Mouse (Mus musculus): ENCODE results near the gene Kcnc4. TPM values are rescaled to one million over a fixed set of nuclear protein-coding genes. Genes with fewer than 3 reads are reported as not detected.
A peak's percentile ranks its signal among the peaks of the same experiment; 100 is the strongest.

Kcnc4 gene
- 0.23 TPM in 2 replicates for polyA plus RNA-seq (2016; fragmentation: Nextera tagmentation; extraction: Ambion mirVana)

DNA sequence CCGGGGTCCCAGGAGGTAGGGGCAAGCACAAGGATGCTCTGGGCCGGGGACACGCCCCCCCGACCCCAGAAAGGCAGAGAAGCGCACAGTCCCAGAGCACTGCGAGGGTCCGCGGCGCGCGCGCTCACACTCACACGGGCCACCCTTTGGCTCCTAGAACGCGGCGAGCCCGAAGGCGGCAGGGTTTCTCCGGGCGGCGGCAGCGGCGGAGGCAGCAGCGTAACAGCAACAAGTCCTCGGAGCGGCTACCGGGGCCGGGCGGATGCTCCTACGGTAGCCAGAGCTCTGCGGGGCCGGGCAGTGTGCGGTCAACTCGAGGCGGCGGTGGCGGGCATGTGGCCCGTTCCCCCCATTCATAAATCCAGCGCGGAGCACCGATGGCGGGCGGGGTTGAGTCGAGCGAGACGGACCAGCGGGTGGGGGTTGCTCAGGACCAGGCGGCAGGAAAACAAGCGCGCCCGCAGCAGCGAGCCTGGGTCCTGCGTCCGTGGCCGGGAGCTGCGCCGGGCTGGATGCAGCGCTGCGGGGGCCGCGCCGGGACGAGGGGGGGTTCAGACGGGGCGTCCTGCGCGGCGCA, at the start of gene Kcnc4:
Gene Kcnc4, minus strand, starts transcription at position 357 of the 577 bp plus-strand sequence.
- 0 out of 2 replicates have a peak, but pooled peaks have one; percentile 36 for ATAC-seq (ENCODE audit: insufficient number of reproducible peaks, insufficient read depth, low FRiP score, low TSS enrichment)
- Histone ChIP-seq H3K9me3 (no peaks in the 10 kb centered on the region), H3K4me2 (replicated peaks) (peak within 1 kb of the TSS; percentile 87), H3K27ac (no peak within 1 kb of the TSS), H3K9ac (peak within 1 kb of the TSS; percentile 46), H3K4me3 (peak within 1 kb of the TSS; percentile 45), H3K36me3 (no peaks in the 10 kb centered on the region), H3K4me1 (peaks cover 20% of the 10 kb centered on the region), H3K27me3 (peaks cover 75% of the 10 kb centered on the region)
- WGBS, result under 1% methylated on average over 67 of the region's 68 CpGs

DNA sequence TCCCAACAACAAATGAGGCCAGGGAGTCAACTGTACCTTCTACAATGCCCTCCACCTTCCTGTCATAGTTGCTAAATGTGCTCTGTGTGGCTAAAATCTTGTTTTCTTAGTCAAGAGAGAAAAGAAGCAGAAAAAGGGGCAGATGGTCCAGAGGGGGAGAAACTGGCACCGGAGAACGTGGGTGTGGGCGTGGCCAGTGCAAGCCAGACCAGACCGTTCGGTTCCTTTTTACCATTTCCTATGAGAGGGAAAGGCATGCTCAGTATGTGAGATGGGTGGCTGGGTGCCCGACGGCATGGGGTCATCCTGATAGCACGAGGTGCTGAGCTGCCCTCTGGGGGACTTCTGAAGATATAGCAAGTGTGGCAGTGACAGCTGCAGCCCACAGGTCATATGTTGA, 49.3 kb upstream of the Kcnc4 start:
- no peak overlapping the region for H3K4me2 ChIP-seq (replicated peaks)
- no peak overlapping the region for H3K27ac ChIP-seq
- ATAC-seq (ENCODE audit: insufficient number of reproducible peaks, insufficient read depth, low FRiP score, low TSS enrichment), result no peak
- peaks cover 5% of the 10 kb centered on the region; the same call in 1 of the 2 replicates for H3K4me1 ChIP-seq
- 74% methylated on average over 8 of the region's 8 CpGs for WGBS
- H3K9me3 ChIP-seq, result no peaks in the 10 kb centered on the region
- no peak overlapping the region for H3K9ac ChIP-seq
- no peaks in the 10 kb centered on the region for H3K36me3 ChIP-seq
- no peaks in the 10 kb centered on the region for H3K27me3 ChIP-seq
- no peak overlapping the region for H3K4me3 ChIP-seq

DNA sequence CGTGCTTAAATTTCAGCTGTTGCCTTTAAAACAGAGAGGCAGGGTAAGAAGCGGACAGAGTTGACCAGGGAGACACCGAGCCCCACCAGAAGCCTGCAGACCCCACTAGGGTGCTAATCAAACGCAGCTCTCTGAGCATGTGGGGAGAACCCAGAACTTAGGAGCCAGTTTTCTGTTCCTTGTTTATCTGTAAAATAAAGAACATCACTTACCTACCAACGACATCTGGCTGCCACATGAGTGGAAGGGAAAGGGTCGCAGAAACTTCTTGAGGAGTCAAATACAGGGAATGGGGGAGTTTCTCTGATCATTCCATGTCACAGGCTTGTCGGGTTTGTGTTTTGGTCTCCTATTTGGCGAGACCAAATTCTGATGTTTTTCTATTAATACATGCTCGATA, 48.6 kb upstream of the Kcnc4 start:
- Histone ChIP-seq H3K27ac (no peak overlapping the region), H3K27me3 (no peaks in the 10 kb centered on the region), H3K4me2 (replicated peaks) (no peak overlapping the region), H3K9ac (no peak overlapping the region), H3K9me3 (no peaks in the 10 kb centered on the region), H3K4me1 (peaks cover 5% of the 10 kb centered on the region; the same call in 1 of the 2 replicates), H3K4me3 (no peak overlapping the region), H3K36me3 (no peaks in the 10 kb centered on the region)
- no peak for ATAC-seq (ENCODE audit: insufficient number of reproducible peaks, insufficient read depth, low FRiP score, low TSS enrichment)
- 48% methylated on average over 9 of the region's 9 CpGs for WGBS

DNA sequence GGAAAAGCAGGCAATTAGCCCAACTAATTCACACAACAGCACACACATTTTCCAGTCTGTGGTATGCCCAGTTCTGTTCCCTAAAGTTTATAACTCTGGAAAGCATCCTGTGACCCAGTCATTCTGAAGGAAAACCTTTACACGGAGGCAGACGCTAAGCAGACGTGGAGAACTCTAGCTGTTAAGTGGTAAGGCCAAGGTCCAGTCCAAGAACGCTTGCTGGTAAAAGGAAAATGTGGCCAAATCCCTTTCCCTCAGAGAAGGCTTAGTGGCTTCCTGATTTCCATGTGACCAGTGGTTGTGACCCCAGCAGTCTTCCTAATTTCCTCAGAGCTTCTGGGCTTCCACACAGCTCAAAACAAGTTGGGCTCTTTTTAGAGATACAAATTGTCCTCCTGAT, 47.2 kb upstream of the Kcnc4 start:
- Histone ChIP-seq H3K27ac (no peak overlapping the region), H3K4me3 (no peak overlapping the region), H3K4me1 (peaks cover 5% of the 10 kb centered on the region; the same call in 1 of the 2 replicates), H3K9ac (no peak overlapping the region), H3K27me3 (no peaks in the 10 kb centered on the region), H3K36me3 (no peaks in the 10 kb centered on the region), H3K9me3 (no peaks in the 10 kb centered on the region), H3K4me2 (replicated peaks) (no peak overlapping the region)
- no peak for ATAC-seq (ENCODE audit: insufficient number of reproducible peaks, insufficient read depth, low FRiP score, low TSS enrichment)
- 62% methylated on average over 4 of the region's 4 CpGs for WGBS

DNA sequence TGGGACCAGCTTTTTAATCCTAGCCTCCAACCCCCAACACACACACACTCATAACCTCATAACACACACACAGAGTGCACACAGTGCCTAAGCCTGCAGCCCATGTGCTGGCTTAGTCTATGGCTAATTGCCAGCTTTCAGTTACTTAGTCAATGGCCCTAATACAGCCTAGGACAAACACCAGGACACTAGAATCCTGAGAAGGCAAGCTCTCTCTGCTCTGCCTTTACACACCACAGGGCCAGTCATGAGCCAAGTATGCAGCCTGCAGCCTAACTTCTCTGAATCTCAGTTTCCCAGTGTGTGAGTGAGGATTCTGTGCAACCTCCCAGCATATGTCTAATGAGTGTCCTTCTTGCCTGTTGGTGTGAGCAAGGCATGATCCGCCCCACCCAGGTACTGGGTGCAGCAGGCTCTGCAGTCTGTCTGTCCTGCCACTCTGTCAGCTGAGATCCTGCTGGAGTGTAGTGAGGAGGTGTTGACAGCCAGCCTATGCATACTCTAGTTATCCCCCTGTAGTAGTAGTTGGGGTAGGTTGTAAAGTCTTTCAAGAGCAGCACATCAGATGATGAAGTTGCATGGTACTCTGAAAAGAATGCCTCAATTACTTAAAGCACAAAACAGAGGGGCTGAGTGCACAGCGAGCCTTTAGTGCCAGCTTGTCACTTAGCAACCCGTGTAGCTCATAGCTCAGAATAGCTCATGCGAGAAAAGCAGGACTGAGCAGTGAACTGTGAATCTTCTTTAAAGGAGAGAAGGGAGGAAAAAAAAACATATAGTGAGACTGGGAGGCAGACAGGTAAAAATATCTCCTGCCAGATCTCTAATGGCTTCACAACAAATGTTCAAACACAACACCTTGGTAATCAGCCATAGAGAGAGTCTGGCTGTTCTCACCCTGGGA, 46.4 kb upstream of the Kcnc4 start:
- no peak overlapping the region for H3K4me3 ChIP-seq
- H3K9ac ChIP-seq, result no peak overlapping the region
- H3K9me3 ChIP-seq, result peaks cover 3% of the 10 kb centered on the region; the same call in 1 of the 2 replicates
- H3K4me2 ChIP-seq (replicated peaks), result no peak overlapping the region
- H3K27me3 ChIP-seq, result no peaks in the 10 kb centered on the region
- no peak overlapping the region for H3K27ac ChIP-seq
- H3K36me3 ChIP-seq, result no peaks in the 10 kb centered on the region
- no peak for ATAC-seq (ENCODE audit: insufficient number of reproducible peaks, insufficient read depth, low FRiP score, low TSS enrichment)
- peaks cover 5% of the 10 kb centered on the region; the same call in 1 of the 2 replicates for H3K4me1 ChIP-seq
- 57% methylated on average over 4 of the region's 4 CpGs for WGBS

DNA sequence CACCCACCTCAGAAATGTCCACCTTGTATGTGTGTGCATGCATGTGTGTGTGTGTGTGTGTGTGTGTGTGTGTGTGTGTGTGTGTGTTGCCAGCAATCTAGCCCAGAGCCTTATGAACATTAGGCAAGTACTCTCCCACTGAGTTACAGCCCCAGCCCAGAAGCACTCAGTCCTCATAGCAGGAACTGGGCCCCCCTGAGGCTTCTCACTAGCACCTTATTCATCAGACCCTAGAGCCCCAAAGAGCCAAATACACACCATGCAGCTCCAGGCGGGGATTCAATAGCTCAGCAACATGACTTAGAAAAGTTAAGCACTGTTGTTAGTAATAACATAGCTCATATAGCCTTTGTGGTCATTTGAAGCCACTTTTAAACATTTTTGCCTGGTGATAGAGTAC, 45.2 kb upstream of the Kcnc4 start:
- no peak overlapping the region for H3K9ac ChIP-seq
- ATAC-seq (ENCODE audit: insufficient number of reproducible peaks, insufficient read depth, low FRiP score, low TSS enrichment), result no peak
- no peak overlapping the region for H3K27ac ChIP-seq
- no peak overlapping the region for H3K4me2 ChIP-seq (replicated peaks)
- 71% methylated on average over 1 of the region's 1 CpGs for WGBS
- H3K4me3 ChIP-seq, result no peak overlapping the region
- H3K36me3 ChIP-seq, result peaks cover 9% of the 10 kb centered on the region
- peaks cover 5% of the 10 kb centered on the region; the same call in 1 of the 2 replicates for H3K4me1 ChIP-seq
- H3K9me3 ChIP-seq, result peaks cover 13% of the 10 kb centered on the region
- no peaks in the 10 kb centered on the region for H3K27me3 ChIP-seq

DNA sequence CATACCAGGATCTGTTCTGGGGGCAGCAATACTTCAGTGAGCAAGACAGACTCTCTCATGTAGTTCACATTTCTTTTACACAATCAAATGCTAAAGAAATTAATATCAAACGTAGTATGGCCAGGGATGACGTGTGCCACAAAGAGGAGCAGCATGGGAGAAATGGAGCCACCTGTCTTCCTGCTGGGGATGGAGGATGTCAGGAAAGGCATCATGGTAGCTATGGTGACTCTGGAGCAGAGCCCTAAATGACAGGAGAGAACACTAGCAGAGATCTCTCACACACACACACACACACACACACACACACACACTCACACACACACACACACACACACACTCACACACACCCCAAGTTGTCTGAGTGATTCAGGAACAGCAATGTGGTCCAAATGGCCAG, 44.4 kb upstream of the Kcnc4 start:
- ATAC-seq (ENCODE audit: insufficient number of reproducible peaks, insufficient read depth, low FRiP score, low TSS enrichment), result no peak
- 89% methylated on average over 2 of the region's 2 CpGs for WGBS

DNA sequence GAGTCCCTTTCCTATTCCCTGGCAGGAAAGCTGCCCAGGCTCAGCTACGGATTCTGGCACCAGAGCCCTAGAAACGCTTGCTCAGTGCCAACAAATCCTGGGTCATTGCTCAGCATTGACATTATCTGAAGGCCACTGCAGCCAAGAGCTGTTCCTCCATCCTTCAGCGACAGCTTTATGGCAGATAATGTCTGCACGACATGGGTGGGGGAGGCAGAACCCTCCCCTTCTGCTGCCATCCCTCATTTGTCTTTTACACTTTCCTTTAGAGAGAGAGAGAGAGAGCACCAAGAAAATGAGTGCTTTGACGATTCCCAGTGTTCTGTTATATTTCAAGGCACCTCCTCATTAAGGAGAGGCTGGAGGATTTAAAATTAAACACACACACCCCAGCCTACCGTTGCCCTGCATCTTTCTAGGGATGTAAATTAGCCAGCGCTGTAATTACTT, 42.4 kb upstream of the Kcnc4 start:
- no peak overlapping the region for H3K9ac ChIP-seq
- no peaks in the 10 kb centered on the region for H3K27me3 ChIP-seq
- 73% methylated on average over 7 of the region's 7 CpGs for WGBS
- peaks cover 16% of the 10 kb centered on the region for H3K36me3 ChIP-seq
- H3K27ac ChIP-seq, result no peak overlapping the region
- no peak for ATAC-seq (ENCODE audit: insufficient number of reproducible peaks, insufficient read depth, low FRiP score, low TSS enrichment)
- H3K4me1 ChIP-seq, result peaks cover 2% of the 10 kb centered on the region; the same call in 1 of the 2 replicates
- no peak overlapping the region for H3K4me2 ChIP-seq (replicated peaks)
- peaks cover 13% of the 10 kb centered on the region for H3K9me3 ChIP-seq
- H3K4me3 ChIP-seq, result no peak overlapping the region

More for the DNA sequence above, 44.4 kb upstream of the Kcnc4 start:
- H3K4me3 ChIP-seq, result no peak overlapping the region
- no peak overlapping the region for H3K4me2 ChIP-seq (replicated peaks)
- H3K27ac ChIP-seq, result no peak overlapping the region
- H3K4me1 ChIP-seq, result peaks cover 5% of the 10 kb centered on the region; the same call in 1 of the 2 replicates
- peaks cover 16% of the 10 kb centered on the region for H3K36me3 ChIP-seq
- peaks cover 13% of the 10 kb centered on the region for H3K9me3 ChIP-seq
- no peak overlapping the region for H3K9ac ChIP-seq
- no peaks in the 10 kb centered on the region for H3K27me3 ChIP-seq

DNA sequence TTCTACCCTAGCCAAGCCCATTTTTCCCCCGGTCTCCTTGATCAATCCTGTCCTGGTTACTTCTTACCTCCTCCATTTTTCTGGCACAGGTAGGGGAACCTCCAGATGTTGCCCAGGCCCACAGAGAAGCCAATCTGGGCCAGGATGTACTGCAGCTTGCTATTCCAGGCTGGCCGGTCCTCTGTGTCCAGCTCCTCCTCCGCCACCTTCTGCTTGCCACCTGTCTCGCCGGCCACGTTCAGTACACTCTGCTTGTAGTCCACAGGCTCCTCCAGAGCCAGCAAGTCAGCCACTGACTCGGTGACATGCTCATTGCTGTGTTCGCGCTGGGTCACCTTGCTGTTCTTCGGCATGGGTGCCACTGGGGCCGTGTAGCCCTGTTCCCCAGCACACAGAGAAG, 40.9 kb upstream of the Kcnc4 start:
- H3K9ac ChIP-seq, result no peak overlapping the region
- no peak overlapping the region for H3K4me2 ChIP-seq (replicated peaks)
- H3K9me3 ChIP-seq, result peaks cover 13% of the 10 kb centered on the region
- 92% methylated on average over 11 of the region's 11 CpGs for WGBS
- H3K4me3 ChIP-seq, result no peak overlapping the region
- peaks cover 16% of the 10 kb centered on the region for H3K36me3 ChIP-seq
- H3K4me1 ChIP-seq, result no peaks in the 10 kb centered on the region; the same call in 1 of the 2 replicates
- no peak for ATAC-seq (ENCODE audit: insufficient number of reproducible peaks, insufficient read depth, low FRiP score, low TSS enrichment)
- H3K27ac ChIP-seq, result no peak overlapping the region
- no peaks in the 10 kb centered on the region for H3K27me3 ChIP-seq

DNA sequence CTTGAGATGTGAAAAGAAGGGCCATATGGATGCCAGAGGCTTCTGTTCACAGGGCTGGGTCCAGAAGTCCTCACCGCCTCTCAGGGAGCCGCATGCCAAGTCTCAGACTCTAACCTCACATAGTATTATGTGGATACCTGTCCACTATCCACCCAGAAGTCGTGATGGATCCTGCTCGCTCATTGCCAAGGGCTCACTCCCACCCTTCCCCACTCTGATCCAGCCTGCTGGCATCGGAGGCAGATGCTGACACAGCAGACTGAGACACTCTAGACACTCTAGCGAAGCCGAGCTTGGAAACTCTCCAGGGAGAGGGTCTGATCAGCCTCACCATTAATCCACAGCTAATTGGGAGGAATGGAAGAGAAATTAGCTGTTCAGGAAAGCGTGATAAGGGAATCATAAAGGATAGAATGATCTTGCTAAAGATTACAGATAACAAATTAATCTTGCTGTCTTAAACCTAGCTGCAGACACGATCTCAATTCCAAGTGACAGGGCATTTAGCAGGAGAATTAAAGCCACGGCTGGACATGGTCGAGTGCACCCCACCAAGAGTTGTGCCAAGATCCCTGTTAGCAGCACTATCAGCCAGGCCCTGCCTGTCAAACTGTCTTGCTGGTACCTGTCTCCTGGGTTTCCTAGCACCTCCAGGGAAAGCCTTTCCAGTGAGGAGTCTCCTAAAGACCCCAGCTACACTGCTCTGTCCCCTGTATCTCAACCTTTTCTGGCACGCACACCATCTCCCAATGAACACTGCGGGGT, 36.9 kb upstream of the Kcnc4 start:
- peaks cover 16% of the 10 kb centered on the region for H3K36me3 ChIP-seq
- H3K4me1 ChIP-seq, result peaks cover 6% of the 10 kb centered on the region; the same call in 1 of the 2 replicates
- H3K27me3 ChIP-seq, result no peaks in the 10 kb centered on the region
- peak; percentile 42; the same call in 1 of the 2 replicates for ATAC-seq (ENCODE audit: insufficient number of reproducible peaks, insufficient read depth, low FRiP score, low TSS enrichment)
- H3K9ac ChIP-seq, result no peak overlapping the region
- peaks cover 13% of the 10 kb centered on the region for H3K9me3 ChIP-seq
- H3K4me3 ChIP-seq, result no peak overlapping the region
- no peak overlapping the region for H3K4me2 ChIP-seq (replicated peaks)
- H3K27ac ChIP-seq, result no peak overlapping the region
- 76% methylated on average over 13 of the region's 13 CpGs for WGBS

DNA sequence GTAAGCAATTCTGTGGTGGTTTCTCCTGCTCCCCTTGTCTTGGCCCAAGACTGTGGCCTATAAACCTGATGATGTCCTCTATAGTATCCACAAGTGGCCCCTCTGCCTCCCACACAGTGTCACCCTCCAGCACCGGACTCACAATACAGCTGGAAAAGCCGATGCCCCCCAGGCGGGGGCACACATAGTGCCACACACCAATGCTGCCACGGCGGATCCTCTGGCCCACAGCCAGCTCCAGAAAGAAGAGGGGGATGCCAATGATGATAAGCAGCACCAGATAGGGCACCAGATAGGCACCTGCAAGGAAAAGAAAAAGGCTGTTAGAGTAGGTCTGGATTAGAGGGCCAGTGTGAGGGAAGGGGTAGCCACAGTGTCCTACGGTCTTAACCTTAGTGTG, 36.2 kb upstream of the Kcnc4 start:
- Histone ChIP-seq H3K27ac (no peak overlapping the region), H3K4me1 (peaks cover 10% of the 10 kb centered on the region; the same call in 1 of the 2 replicates), H3K9ac (no peak overlapping the region), H3K4me2 (replicated peaks) (no peak overlapping the region), H3K9me3 (peaks cover 9% of the 10 kb centered on the region), H3K36me3 (peaks cover 16% of the 10 kb centered on the region), H3K4me3 (no peak overlapping the region), H3K27me3 (no peaks in the 10 kb centered on the region)
- ATAC-seq (ENCODE audit: insufficient number of reproducible peaks, insufficient read depth, low FRiP score, low TSS enrichment), result no peak
- 95% methylated on average over 6 of the region's 6 CpGs for WGBS
